Mouse (Mus musculus): ENCODE results near the gene Sh2d2a.
"Not testable (repeated sequence)": the region's sequence is repeated elsewhere in the genome, so short reads cannot be mapped to it uniquely, and the experiment has no call there.

Gene Sh2d2a

DNA sequence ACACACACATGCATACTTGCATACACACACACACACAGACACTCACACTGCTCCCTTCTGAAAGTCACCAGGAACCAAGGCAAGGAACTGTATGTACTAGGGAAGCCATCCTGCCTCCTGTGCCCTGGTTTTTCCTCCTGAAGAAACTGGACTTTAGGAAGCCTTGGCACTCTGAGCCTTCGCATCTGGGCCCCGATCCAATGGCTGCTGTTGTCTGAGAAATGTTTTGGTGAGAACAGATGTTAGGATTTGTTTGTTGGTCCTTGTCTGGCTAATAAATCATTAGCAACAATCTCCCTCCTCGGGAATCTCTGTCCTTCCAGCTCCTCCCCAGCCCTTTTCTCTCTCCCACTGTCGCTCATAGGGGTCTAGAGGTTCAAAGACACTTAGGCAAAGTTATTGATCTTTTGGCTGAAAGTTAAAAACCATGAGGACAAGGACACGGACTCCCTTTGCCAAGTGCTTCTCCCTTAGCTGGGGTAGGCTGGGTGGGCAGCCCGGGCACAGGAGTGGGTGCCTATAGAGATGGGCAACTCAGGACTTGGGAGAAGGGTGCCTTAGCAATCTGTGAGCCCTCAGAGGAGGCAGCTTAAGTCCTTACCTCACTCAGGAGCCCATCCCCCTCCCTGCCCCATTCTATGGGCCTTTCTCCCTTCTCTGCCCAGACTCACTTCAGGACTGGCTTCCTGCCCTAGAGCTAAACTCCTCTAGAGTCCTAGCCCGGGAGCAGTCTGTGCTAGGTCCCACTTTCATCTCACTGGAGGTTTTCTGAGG lies 8.4 kb downstream of the Sh2d2a start:
- in situ Hi-C loops (cut with MboI; ENCODE audit: low sequenced_read_pairs) = no loop called here

DNA sequence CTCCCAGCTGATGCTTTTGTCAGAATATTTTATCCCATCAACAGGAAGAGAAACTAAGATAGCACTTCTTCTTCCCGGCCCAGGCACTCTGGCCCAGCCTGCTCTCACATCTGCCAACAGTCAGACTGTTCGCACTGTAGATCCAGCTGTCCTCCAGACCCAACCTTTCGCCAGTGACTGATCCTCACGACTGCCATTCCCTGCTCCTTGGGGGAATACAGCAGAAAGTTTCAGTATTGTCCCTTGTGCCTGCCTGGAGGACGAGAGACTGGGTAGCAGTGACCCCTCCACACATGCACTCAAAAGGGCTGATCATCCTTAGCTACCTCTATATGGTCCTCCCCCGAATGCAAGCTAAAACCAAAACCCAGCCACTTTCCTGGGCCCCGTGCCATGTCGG lies 9.4 kb downstream of the Sh2d2a start:
- in situ Hi-C loops (cut with MboI; ENCODE audit: low sequenced_read_pairs) = no loop called here

DNA sequence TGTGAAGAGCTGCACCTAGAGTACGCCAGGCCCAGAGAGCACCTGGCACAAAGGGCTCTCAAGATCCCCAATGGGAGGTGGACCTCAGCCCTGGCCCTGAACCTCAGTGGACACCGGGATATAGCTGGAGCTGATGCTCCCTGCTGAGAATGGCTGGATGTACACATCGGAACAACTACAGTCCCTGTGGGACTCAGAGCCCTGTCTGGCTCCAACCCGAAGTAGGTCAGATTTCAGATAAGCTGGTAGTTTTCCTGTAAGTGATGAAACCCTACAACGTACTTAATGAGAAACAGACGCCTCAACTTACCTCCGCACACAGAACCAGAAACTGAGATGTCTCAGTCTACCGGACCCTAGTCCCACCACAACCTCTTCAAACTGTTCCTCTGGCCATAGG lies 11.1 kb downstream of the Sh2d2a start:
- in situ Hi-C loops (cut with MboI; ENCODE audit: low sequenced_read_pairs) = no loop called here

DNA sequence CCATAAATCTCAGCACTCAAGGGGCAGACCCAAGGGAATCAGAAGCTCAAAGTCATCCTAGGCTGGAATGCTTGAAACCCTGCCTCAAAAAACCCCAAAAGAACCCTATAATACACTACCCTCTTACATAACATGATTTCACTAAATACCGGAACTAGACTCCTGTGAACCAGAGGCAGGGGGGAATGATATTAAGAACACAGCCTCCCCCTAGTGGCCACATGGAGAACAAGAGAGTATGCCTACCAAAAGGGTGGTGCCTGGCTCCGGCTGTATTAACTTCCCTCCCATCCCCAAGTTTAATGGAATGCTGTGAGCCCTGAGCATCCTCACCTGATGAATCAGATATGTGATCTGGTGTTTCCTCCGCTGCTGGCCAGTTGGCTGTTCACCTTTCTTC lies 13.3 kb downstream of the Sh2d2a start:
- in situ Hi-C loops (cut with MboI; ENCODE audit: low sequenced_read_pairs) = no loop called here

DNA sequence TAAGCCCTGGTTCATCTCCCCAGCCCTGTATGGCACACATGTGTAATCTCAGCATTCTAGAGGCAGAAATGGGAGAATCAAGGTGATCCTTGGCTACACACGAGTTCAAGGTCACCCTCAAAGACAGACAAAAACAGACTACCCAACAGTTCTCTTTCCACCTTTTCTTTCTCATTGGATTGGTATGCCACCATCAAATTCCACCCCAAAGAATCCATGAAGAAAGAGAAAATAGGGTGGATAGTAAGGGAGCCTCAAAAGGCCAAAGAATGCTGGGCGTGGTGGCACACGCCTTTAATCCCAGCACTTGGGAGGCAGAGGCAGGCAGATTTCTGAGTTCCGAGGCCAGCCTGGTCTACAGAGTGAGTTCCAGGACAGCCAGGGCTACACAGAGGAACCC lies 17.6 kb downstream of the Sh2d2a start:
- in situ Hi-C loops (cut with MboI; ENCODE audit: low sequenced_read_pairs) = not testable (repeated sequence)

DNA sequence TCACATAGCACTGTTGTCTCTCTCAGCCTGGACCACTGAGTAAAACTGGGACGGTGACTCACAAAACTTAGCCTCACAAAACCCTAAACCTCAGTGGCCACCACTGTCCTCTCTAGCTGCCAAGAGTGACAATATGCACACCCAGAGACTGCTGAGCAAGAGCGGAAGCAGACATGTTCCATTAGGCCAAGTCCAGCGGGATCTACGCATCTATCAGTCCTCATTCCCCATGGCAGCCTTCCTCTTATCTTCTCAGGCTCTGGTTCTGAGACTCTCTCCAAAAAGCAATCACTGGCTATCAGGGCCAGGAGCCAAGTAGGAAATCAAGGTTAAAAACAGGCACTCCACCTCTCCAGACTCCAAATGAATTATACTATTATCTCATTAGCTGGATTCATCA lies 31.2 kb downstream of the Sh2d2a start:
- in situ Hi-C loops (cut with MboI; ENCODE audit: low sequenced_read_pairs) = no loop called here

DNA sequence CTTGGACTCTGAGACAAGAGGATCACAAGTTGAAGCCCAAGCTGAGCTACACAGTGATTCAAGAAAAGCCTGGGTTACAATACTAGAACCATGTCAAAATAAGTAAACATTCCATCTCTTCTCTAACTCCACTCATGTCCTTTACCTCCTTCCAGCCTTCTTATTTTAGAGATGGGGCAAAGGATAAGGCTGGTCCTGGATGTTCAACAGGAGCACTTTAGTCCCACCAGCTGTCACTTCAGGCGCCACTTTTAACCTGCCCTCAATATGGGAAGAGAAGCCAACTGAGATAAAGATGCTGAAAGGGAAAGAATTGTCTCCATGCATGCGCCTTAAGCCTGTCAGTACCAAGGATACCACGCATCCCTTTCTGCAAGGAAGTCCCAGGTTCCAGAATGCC lies 37.7 kb downstream of the Sh2d2a start:
- in situ Hi-C loops (cut with MboI; ENCODE audit: low sequenced_read_pairs) = no loop called here

DNA sequence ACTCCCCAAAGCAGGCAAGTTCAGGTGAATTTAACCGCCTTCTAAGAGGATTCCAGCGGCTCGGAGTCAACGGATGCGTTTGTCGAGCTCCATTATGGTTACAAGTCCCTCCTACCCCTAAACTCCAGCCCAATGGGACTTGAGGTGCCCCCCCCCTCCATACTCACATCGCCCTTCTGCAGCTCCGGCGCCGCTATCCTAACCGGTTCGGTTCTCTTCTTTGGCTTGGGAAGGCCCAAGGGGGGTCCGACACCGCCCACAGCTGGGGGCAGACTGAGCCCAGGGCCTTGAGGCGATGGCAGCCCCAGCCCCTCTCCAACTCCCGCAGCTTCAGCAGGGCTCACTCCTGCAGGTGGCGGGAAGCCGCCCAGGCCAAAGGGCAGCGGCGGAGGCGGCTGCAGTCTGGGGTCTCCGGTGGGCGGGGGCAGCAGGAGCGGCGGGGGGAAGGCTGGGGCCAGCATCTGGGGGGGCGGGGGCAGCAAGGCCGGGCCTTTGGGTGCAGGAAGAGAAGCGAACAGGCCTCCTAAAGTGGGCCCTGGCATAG lies 38.2 kb downstream of the Sh2d2a start:
- in situ Hi-C loops (cut with MboI; ENCODE audit: low sequenced_read_pairs) = no loop called here

DNA sequence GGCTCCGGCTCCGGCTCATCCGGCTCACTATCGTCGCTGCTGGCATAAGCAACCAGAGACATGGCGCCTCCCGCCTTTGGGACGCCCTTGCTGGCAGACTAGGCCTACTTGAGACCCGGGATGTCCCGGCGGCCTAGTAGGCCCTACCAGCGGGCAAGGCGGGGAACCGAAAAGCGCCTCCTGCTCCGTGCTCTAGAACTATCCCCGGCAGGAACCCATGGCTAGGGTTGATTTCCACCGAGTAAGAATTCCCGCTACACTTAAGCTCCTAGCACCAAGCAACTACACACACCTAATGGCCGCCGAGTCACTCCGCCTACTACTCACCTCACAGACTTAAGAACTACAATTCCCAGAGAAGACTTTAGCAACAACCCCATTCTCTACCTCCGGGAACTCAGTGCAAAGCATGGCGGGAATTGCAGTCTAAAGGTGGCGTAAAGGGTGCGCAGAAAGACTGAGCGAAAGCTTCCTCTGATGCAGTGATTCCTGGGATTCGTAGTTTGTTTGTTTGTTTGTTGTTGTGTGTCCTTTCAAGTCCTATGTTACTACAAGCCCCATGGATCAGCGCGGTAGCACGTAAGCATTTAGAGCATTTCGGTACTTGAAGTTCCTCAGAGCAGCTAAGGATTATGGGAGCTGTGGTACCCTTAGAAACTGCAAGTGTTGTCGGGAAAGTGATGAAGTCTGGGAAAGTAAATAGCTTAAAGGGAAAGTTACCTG lies 38.9 kb downstream of the Sh2d2a start, which contains the start of gene Prcc:
Gene Prcc, minus strand, starts transcription at position 328 of the 723 bp plus-strand sequence.
- in situ Hi-C loops (cut with MboI; ENCODE audit: low sequenced_read_pairs) = no loop called here

DNA sequence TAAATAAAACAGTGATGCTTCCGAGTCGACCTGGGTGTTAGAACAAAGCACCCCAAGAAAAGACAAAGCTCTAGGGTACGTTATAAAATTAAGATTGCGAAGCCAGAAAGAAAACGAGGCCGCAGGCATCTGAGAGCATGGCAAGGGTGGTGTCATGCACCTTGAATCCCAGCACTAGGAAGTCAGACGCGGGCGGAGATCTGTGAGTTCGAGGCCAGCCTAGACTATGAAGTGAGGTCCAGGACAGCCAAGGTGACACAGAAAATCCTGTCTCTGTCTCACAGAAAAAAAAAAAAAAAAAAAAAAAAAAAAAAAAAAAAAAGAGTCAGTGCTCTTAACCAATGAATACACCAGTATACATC lies 39.4 kb downstream of the Sh2d2a start:
- in situ Hi-C loops (cut with MboI; ENCODE audit: low sequenced_read_pairs) = no loop called here

DNA sequence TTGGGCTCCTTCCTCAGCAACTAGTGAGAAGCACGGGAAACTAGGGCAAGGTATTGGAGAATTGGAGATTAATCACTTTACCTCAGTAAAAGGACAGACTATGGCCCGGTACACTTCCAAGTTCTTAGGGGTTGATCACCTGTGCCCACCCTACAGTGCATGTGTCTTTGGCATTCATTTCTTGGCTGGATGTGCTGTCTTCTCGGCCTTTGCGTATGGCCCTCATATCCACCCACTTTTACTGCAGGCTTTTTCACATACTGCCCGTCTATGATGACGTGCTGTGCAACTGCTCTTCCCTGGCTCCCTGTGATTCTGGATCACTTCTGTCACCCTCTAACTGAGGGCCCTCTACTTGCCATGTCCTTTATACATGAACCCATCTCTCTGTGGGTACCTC lies 39.9 kb downstream of the Sh2d2a start:
- in situ Hi-C loops (cut with MboI; ENCODE audit: low sequenced_read_pairs) = no loop called here

DNA sequence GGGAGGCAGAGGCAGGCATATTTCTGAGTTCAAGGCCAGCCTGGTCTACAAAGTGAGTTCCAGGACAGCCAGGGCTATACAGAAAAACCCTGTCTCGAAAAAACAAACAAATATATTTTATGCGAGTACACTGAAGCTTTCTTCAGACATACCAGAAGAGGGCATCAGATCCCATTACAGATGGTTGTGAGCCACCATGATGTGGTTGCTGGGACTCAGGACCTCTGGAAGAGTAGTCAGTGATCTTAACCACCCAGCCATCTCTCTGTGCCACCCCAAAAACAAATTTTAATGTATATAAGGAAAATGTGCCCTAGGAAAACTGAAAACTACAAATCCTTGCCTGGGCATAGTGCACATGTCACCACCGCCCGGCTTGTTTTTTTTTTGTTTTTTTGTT lies 40.8 kb downstream of the Sh2d2a start:
- in situ Hi-C loops (cut with MboI; ENCODE audit: low sequenced_read_pairs) = not testable (repeated sequence)

DNA sequence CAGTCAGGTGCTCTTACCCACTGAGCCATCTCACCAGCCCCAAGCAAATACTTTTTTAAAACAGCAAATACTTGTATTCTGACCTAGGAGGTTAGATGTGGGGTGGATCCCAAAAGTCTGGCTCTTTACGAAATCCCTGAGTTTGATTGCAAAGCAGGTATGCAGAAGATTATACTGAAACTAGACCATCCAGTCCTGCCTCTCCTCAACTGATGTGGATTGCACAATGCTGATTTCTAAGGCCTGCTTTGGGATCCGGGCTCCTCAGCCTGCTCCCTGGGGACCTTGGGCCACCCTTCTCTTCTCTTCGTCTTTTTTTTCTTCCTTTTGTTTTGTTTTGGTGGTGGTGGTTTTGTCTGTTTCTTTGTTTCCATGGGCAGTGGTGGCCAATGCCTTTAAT lies 44.9 kb downstream of the Sh2d2a start:
- in situ Hi-C loops (cut with MboI; ENCODE audit: low sequenced_read_pairs) = no loop called here

DNA sequence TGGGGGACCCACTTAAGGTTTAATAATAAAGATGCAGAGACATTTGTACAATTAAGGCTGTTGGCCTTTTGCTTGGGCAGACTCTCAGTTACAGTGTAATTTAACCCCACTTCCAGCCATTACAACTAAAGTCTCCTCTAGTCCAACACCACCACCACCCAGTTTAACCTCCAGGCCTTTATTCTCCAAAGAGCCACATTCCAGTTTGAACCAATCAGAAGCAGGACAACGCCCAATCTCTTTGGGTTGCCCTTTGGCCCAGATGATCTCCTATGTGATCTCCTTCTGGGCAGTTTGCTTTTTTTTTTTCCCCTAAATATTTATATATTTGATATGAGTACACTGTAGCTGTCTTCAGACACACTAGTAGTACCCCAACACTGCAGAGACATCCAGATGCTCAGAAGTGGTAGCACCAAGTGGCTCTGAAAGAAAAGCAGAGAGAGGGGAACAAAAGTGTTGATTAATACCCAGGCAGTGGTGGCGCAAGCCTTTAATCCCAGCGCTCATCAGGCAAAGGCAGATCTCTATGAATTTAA lies 46.9 kb downstream of the Sh2d2a start:
- in situ Hi-C loops (cut with MboI; ENCODE audit: low sequenced_read_pairs) = no loop called here

DNA sequence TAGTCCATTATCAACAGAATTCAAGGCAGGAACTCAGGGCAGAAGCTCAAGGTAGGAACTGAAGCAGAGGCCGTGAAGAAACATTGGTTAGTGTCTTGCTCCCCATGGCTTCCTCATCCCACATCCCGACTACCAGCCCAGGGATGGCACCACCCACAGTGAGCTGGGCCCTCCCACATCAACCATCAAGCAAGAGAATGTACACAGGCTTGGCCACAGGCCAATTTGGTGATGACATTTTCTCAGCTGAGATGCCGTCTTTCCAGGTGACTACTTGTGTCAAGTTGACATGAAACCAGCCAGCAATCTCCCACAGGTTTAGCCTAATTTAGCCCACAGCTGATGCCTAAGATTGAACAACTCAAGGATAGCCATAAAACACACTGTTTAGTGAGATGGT lies 52.7 kb downstream of the Sh2d2a start:
- in situ Hi-C loops (cut with MboI; ENCODE audit: low sequenced_read_pairs) = no loop called here

DNA sequence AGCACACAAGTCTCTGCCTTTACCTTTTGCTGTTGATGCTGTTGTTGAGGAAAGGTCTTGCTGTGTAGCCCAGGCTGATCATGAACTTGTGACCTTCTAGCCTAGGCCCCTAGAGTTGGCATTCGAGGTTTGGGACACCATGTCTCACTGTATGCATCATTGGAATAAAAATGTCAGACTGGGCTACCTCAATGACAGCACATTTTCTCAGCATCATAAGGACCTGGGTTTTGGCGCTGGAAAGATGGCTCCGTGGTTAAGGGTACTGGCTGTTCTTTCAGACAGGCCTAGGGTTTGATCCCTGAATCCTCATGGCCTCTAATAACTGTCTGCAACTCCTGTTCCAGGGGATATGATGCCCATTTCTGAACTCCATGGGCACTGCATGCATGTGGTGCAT lies 53.2 kb downstream of the Sh2d2a start:
- in situ Hi-C loops (cut with MboI; ENCODE audit: low sequenced_read_pairs) = no loop called here

DNA sequence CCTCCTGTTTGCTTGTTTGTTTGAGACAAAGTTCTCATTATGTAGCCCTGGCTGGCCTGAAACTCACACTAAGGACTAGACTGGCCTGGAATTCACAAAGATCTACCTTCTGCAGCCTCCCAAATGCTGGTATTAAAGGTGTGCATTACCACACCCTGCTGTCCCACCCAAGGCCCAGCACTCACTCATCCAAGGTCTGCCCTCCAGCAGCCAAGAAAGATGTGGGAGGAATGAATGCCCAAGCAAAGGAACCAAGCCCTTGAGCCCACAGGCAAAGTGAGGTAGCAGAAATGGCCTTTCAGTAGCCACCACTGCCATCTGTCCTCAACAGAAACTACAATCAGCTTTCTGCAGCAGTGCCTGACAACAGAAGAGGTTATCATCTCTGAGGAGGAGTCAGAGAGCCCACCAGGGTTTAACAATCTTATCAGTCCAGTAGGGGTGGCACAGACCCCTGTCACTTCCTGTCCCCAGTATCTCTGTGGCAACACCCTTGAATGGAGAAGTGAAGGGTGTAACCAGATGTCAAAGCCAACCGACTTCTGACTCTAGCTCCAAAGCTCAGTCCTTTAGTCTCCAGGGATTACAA lies 54.6 kb downstream of the Sh2d2a start:
- in situ Hi-C loops (cut with MboI; ENCODE audit: low sequenced_read_pairs) = no loop called here

DNA sequence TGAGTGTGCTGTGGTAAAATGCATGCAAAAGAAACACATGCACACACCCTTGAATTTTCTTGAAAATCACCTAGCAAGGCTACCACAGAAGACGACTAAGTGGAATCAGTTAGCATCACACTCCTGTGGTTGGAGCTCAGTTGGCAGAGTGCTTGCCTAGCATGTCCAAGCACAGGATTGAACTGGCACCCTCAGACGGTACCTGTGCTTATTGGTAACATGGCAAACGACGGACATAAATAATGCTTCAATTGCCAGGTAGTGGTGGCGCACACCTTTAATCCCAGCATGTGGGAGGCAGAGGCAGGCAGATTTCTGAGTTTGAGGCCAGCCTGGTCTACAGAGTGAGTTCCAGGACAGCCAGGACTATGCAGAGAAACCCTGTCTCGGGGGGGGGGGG lies 55.4 kb downstream of the Sh2d2a start:
- in situ Hi-C loops (cut with MboI; ENCODE audit: low sequenced_read_pairs) = not testable (repeated sequence)

DNA sequence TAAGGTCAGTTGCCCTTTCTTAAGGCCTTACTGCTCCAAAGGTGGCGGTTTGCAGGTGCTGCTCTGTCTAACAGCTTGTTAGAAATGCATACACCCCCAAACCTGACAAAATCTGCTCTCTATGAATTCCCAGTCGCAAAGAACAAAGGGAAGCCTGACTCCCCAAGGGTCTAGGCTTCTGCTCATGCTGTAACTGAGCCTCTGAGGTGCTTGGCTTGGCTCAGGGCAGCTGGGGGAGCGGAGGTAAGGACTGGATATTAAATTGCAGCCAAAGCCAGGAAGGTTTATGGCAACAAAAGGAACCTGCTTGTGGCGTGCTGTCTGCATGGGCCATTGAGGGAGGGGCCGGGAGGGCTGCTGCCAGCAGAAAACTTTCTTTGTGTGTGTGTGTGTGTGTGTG lies 57.3 kb downstream of the Sh2d2a start:
- in situ Hi-C loops (cut with MboI; ENCODE audit: low sequenced_read_pairs) = no loop called here

Measured in CH12F3 (cell line).